Comparison of ENCODE assay signal across 11 mouse cellular contexts in genomic region chr2:26588573-26588972, GRCm38 (mm10). TPM values are rescaled to one million over a fixed set of nuclear protein-coding genes. Genes with fewer than 3 reads are reported as not detected.
DNase-seq lines count a peak whose midpoint lies in the region; ATAC-seq and TF ChIP-seq lines count a peak whose summit lies in the region.
"Had no signal": no experiment of that assay in that cellular context is flagged by ENCODE, and none has a peak within 500 bp of the region (broad histone marks: within the 10 kb centered on the region; RNA-seq: fewer than 3 reads in every experiment).

No protein-coding gene starts in this region.

- intact Hi-C loops in heart, postnatal 14 days (cut with DNase I): no loop called here

- H3K4me3 ChIP-seq in heart, embryonic 12.5 days: peak overlapping the region; percentile 69
- no peak overlapping the region for H3K4me3 ChIP-seq in midbrain, embryonic 13.5 days (replicated peaks)
- no peak overlapping the region for H3K4me3 ChIP-seq in midbrain, embryonic 11.5 days (ENCODE audit: low read depth, low read length)
- no peak overlapping the region for H3K4me3 ChIP-seq in hindbrain, postnatal 0 days (ENCODE audit: low read length)
- H3K4me3 ChIP-seq in stomach, embryonic 15.5 days (replicated peaks): 0 out of 2 replicates have a peak overlapping the region, but pooled peaks have one; percentile 8

- H3K4me2 ChIP-seq in heart, embryonic 12.5 days: peak overlapping the region; percentile 80
- peak overlapping the region; percentile 9; the same call in 1 of the 2 replicates for H3K4me2 ChIP-seq in midbrain, embryonic 13.5 days (replicated peaks)
- no peak overlapping the region for H3K4me2 ChIP-seq in midbrain, embryonic 11.5 days
- H3K4me2 ChIP-seq in hindbrain, postnatal 0 days (ENCODE audit: low read depth, low read length): peak overlapping the region; percentile 16
- H3K4me2 ChIP-seq in stomach, embryonic 15.5 days: peak overlapping the region; percentile 19

- WGBS in heart, embryonic 12.5 days: 21% methylated on average over 4 of the region's 4 CpGs
- 46% methylated on average over 4 of the region's 4 CpGs for WGBS in midbrain, embryonic 13.5 days
- 54% methylated on average over 4 of the region's 4 CpGs for WGBS in midbrain, embryonic 11.5 days
- WGBS in hindbrain, postnatal 0 days: 63% methylated on average over 4 of the region's 4 CpGs
- WGBS in stomach, embryonic 15.5 days: 35% methylated on average over 4 of the region's 4 CpGs

- ATAC-seq in heart, embryonic 12.5 days (ENCODE audit: insufficient number of reproducible peaks, low FRiP score): no peak
- no peak for ATAC-seq in midbrain, embryonic 13.5 days
- no peak for ATAC-seq in midbrain, embryonic 11.5 days (ENCODE audit: low FRiP score)
- no peak for ATAC-seq in hindbrain, postnatal 0 days
- no peak for ATAC-seq in stomach, embryonic 15.5 days (ENCODE audit: insufficient read depth, low FRiP score, low read depth)
- ATAC-seq in CD4-positive, CD25-positive, alpha-beta regulatory T cell, adult 4 months: no peak

- no peaks in the 10 kb centered on the region for H3K9me3 ChIP-seq in heart, embryonic 12.5 days (replicated peaks)
- no peaks in the 10 kb centered on the region for H3K9me3 ChIP-seq in midbrain, embryonic 13.5 days
- H3K9me3 ChIP-seq in midbrain, embryonic 11.5 days (ENCODE audit: control insufficient read depth, low read length): no peaks in the 10 kb centered on the region
- H3K9me3 ChIP-seq in hindbrain, postnatal 0 days (ENCODE audit: low read length): no peaks in the 10 kb centered on the region
- H3K9me3 ChIP-seq in stomach, embryonic 15.5 days: no peaks in the 10 kb centered on the region

- no peak for DNase-seq in heart, postnatal 14 days
- no peak for DNase-seq in midbrain, embryonic 11.5 days (ENCODE audit: low spot score, missing footprints)
- no peak for DNase-seq in hindbrain, postnatal 0 days (ENCODE audit: low spot score)
- no peak for DNase-seq in retina, postnatal 1 day
- DNase-seq: spleen, adult 18-20 months had no signal

- TF ChIP-seq CTCF in hindbrain, postnatal 0 days (IDR thresholded peaks at IDR 0.05; ENCODE audit: low read depth): no peak

- H3K9ac ChIP-seq in heart, embryonic 12.5 days: peak overlapping the region; percentile 86
- peak overlapping the region; percentile 25 for H3K9ac ChIP-seq in midbrain, embryonic 13.5 days (replicated peaks)
- H3K9ac ChIP-seq in midbrain, embryonic 11.5 days (ENCODE audit: low read length): no peak overlapping the region
- H3K9ac ChIP-seq in hindbrain, postnatal 0 days (replicated peaks; ENCODE audit: low read length): no peak overlapping the region
- H3K9ac ChIP-seq in stomach, embryonic 15.5 days: no peak overlapping the region

- H3K4me1 ChIP-seq in heart, embryonic 12.5 days (replicated peaks): peaks cover 42% of the 10 kb centered on the region
- peaks cover 14% of the 10 kb centered on the region for H3K4me1 ChIP-seq in midbrain, embryonic 13.5 days (replicated peaks)
- peaks cover 4% of the 10 kb centered on the region; the same call in 1 of the 2 replicates for H3K4me1 ChIP-seq in midbrain, embryonic 11.5 days (ENCODE audit: control insufficient read depth, insufficient read depth, low read length)
- no peaks in the 10 kb centered on the region for H3K4me1 ChIP-seq in hindbrain, postnatal 0 days (ENCODE audit: insufficient read depth, low read length)
- peaks cover 17% of the 10 kb centered on the region for H3K4me1 ChIP-seq in stomach, embryonic 15.5 days

- H3K27me3 ChIP-seq in heart, embryonic 12.5 days (replicated peaks): no peaks in the 10 kb centered on the region
- no peaks in the 10 kb centered on the region for H3K27me3 ChIP-seq in midbrain, embryonic 13.5 days
- no peaks in the 10 kb centered on the region for H3K27me3 ChIP-seq in midbrain, embryonic 11.5 days (ENCODE audit: control insufficient read depth, insufficient read depth, low read length)
- no peaks in the 10 kb centered on the region for H3K27me3 ChIP-seq in hindbrain, postnatal 0 days (ENCODE audit: insufficient read depth, low read length)
- no peaks in the 10 kb centered on the region for H3K27me3 ChIP-seq in stomach, embryonic 15.5 days (replicated peaks)

- peak overlapping the region; percentile 90 for H3K27ac ChIP-seq in heart, embryonic 12.5 days (ENCODE audit: poor library complexity, severe bottlenecking)
- no peak overlapping the region for H3K27ac ChIP-seq in midbrain, embryonic 13.5 days
- no peak overlapping the region for H3K27ac ChIP-seq in midbrain, embryonic 11.5 days (ENCODE audit: low read depth, low read length)
- H3K27ac ChIP-seq in hindbrain, postnatal 0 days: no peak overlapping the region
- H3K27ac ChIP-seq in stomach, embryonic 15.5 days: peak overlapping the region; percentile 16; the same call in 1 of the 2 replicates

- peaks cover 46% of the 10 kb centered on the region for H3K36me3 ChIP-seq in heart, embryonic 12.5 days
- H3K36me3 ChIP-seq in midbrain, embryonic 13.5 days: no peaks in the 10 kb centered on the region
- no peaks in the 10 kb centered on the region for H3K36me3 ChIP-seq in midbrain, embryonic 11.5 days (ENCODE audit: control insufficient read depth, insufficient read depth, low read length)
- H3K36me3 ChIP-seq in hindbrain, postnatal 0 days (ENCODE audit: insufficient read depth, low read length): no peaks in the 10 kb centered on the region
- H3K36me3 ChIP-seq in stomach, embryonic 15.5 days: 0 out of 2 replicates have a peak, but pooled peaks cover 7% of the 10 kb centered on the region

RNA-seq across cellular contexts. Expression of gene Gm20532, which starts 2.1 kb away (rescaled TPM):
- 0.28 TPM in 1 of 2 replicates, not detected in the other for polyA plus RNA-seq in heart, embryonic 12.5 days (2016; fragmentation: Nextera tagmentation; extraction: Ambion mirVana)
- not detected for total RNA-seq in heart, postnatal 14 days (2021)
- polyA plus RNA-seq in midbrain, embryonic 13.5 days (2015; fragmentation: Nextera tagmentation; extraction: Ambion mirVana): not detected in 2 replicates
- not detected in 2 replicates for polyA plus RNA-seq in midbrain, embryonic 11.5 days (2014; fragmentation: Nextera tagmentation; extraction: Ambion mirVana)
- total RNA-seq in hindbrain, postnatal 0 days (2014; rRNA removed): not detected in 2 replicates
- polyA plus RNA-seq in hindbrain, postnatal 0 days (2015; fragmentation: Nextera tagmentation; extraction: Ambion mirVana): not detected in 2 replicates
- polyA plus RNA-seq in stomach, embryonic 15.5 days (2015; fragmentation: Nextera tagmentation; extraction: Ambion mirVana): not detected in 2 replicates
- polyA plus RNA-seq in CD4-positive, CD25-positive, alpha-beta regulatory T cell, adult 4 months (2017; shearing (Covaris generic)): not detected
- total RNA-seq: ES-E14; heart, adult 18-20 months had no signal

RNA-seq across cellular contexts. Expression of gene Egfl7, which starts 8.8 kb away (rescaled TPM):
- polyA plus RNA-seq in heart, embryonic 12.5 days (2016; fragmentation: Nextera tagmentation; extraction: Ambion mirVana): 139 and 146 TPM in 2 replicates
- total RNA-seq in heart, postnatal 14 days (2021): 100 to 1,000 TPM; 224 to 237 TPM
- polyA plus RNA-seq in midbrain, embryonic 13.5 days (2015; fragmentation: Nextera tagmentation; extraction: Ambion mirVana): 44.9 and 55.9 TPM in 2 replicates
- 52.6 and 58.3 TPM in 2 replicates for polyA plus RNA-seq in midbrain, embryonic 11.5 days (2014; fragmentation: Nextera tagmentation; extraction: Ambion mirVana)
- 70.4 and 79.5 TPM in 2 replicates for total RNA-seq in hindbrain, postnatal 0 days (2014; rRNA removed)
- 74.8 and 76.5 TPM in 2 replicates for polyA plus RNA-seq in hindbrain, postnatal 0 days (2015; fragmentation: Nextera tagmentation; extraction: Ambion mirVana)
- polyA plus RNA-seq in stomach, embryonic 15.5 days (2015; fragmentation: Nextera tagmentation; extraction: Ambion mirVana): 121 and 128 TPM in 2 replicates
- polyA plus RNA-seq in CD4-positive, CD25-positive, alpha-beta regulatory T cell, adult 4 months (2017; shearing (Covaris generic)): not detected

RNA-seq across cellular contexts. Expression of gene Agpat2, which starts 15.6 kb away (rescaled TPM):
- 18.4 and 23.2 TPM in 2 replicates for polyA plus RNA-seq in heart, embryonic 12.5 days (2016; fragmentation: Nextera tagmentation; extraction: Ambion mirVana)
- 10 to 100 TPM; 47.8 to 51.8 TPM for total RNA-seq in heart, postnatal 14 days (2021)
- polyA plus RNA-seq in midbrain, embryonic 13.5 days (2015; fragmentation: Nextera tagmentation; extraction: Ambion mirVana): 4.0 and 5.3 TPM in 2 replicates
- polyA plus RNA-seq in midbrain, embryonic 11.5 days (2014; fragmentation: Nextera tagmentation; extraction: Ambion mirVana): 8.2 TPM in 2 replicates
- total RNA-seq in hindbrain, postnatal 0 days (2014; rRNA removed): 12.2 and 13.9 TPM in 2 replicates
- 6.2 and 8.2 TPM in 2 replicates for polyA plus RNA-seq in hindbrain, postnatal 0 days (2015; fragmentation: Nextera tagmentation; extraction: Ambion mirVana)
- polyA plus RNA-seq in stomach, embryonic 15.5 days (2015; fragmentation: Nextera tagmentation; extraction: Ambion mirVana): 60.1 and 63.4 TPM in 2 replicates
- polyA plus RNA-seq in CD4-positive, CD25-positive, alpha-beta regulatory T cell, adult 4 months (2017; shearing (Covaris generic)): 1 to 10 TPM; 5.8 to 7.7 TPM

RNA-seq across cellular contexts. Expression of gene Fam69b, which starts 39.7 kb away (rescaled TPM):
- 16.4 and 17.3 TPM in 2 replicates for polyA plus RNA-seq in heart, embryonic 12.5 days (2016; fragmentation: Nextera tagmentation; extraction: Ambion mirVana)
- total RNA-seq in heart, postnatal 14 days (2021): 10 to 100 TPM; 15.4 to 17.0 TPM
- polyA plus RNA-seq in midbrain, embryonic 13.5 days (2015; fragmentation: Nextera tagmentation; extraction: Ambion mirVana): 112 and 118 TPM in 2 replicates
- polyA plus RNA-seq in midbrain, embryonic 11.5 days (2014; fragmentation: Nextera tagmentation; extraction: Ambion mirVana): 42.9 and 47.4 TPM in 2 replicates
- total RNA-seq in hindbrain, postnatal 0 days (2014; rRNA removed): 289 and 302 TPM in 2 replicates
- 129 and 142 TPM in 2 replicates for polyA plus RNA-seq in hindbrain, postnatal 0 days (2015; fragmentation: Nextera tagmentation; extraction: Ambion mirVana)
- polyA plus RNA-seq in stomach, embryonic 15.5 days (2015; fragmentation: Nextera tagmentation; extraction: Ambion mirVana): 28.9 and 33.7 TPM in 2 replicates
- 1 to 10 TPM; 1.5 to 2.6 TPM for polyA plus RNA-seq in CD4-positive, CD25-positive, alpha-beta regulatory T cell, adult 4 months (2017; shearing (Covaris generic))

Comparison
In these comparisons a context has a peak if more than half of its experiments do, and no peak if none do; other contexts are left out.
1. H3K9ac ChIP-seq: peak in heart, embryonic 12.5 days (single experiment) and midbrain, embryonic 13.5 days (single experiment); none in midbrain, embryonic 11.5 days (single experiment), hindbrain, postnatal 0 days (single experiment) and stomach, embryonic 15.5 days (single experiment).
2. H3K27ac ChIP-seq: peak in heart, embryonic 12.5 days (single experiment) and stomach, embryonic 15.5 days (single experiment); none in midbrain, embryonic 13.5 days (single experiment), midbrain, embryonic 11.5 days (single experiment) and hindbrain, postnatal 0 days (single experiment).
3. H3K4me3 ChIP-seq: peak in heart, embryonic 12.5 days (single experiment) and stomach, embryonic 15.5 days (single experiment); none in midbrain, embryonic 13.5 days (single experiment), midbrain, embryonic 11.5 days (single experiment) and hindbrain, postnatal 0 days (single experiment).
4. RNA of gene Egfl7, which starts 8.8 kb away (polyA plus RNA-seq): 139 to 146 TPM in heart, embryonic 12.5 days, 121 to 128 TPM in stomach, embryonic 15.5 days, 74.8 to 76.5 TPM in hindbrain, postnatal 0 days, 52.6 to 58.3 TPM in midbrain, embryonic 11.5 days and 44.9 to 55.9 TPM in midbrain, embryonic 13.5 days; not detected in CD4-positive, CD25-positive, alpha-beta regulatory T cell, adult 4 months; every median in the first group is over 10 times any median in the second.